ENCODE assay signal across 10 mouse cellular contexts in genomic region chr19:4743524-4743923, GRCm38 (mm10). TPM values are rescaled to one million over a fixed set of nuclear protein-coding genes. Genes with fewer than 3 reads are reported as not detected.
DNase-seq lines count a peak whose midpoint lies in the region; ATAC-seq lines count a peak whose summit lies in the region.
"Had no signal": no experiment of that assay in that cellular context is flagged by ENCODE, and none has a peak within 500 bp of the region (broad histone marks: within the 10 kb centered on the region; RNA-seq: fewer than 3 reads in every experiment).

No protein-coding gene starts in this region.

- H3K36me3 ChIP-seq in embryonic facial prominence, embryonic 11.5 days (replicated peaks; ENCODE audit: control insufficient read depth, insufficient read depth, low read depth, low read length): no peaks in the 10 kb centered on the region; the same call in 1 of the 2 replicates
- H3K36me3 ChIP-seq in midbrain, embryonic 16.5 days (ENCODE audit: control insufficient read depth, insufficient read depth, low read length): peaks cover 64% of the 10 kb centered on the region
- H3K36me3 ChIP-seq in heart, embryonic 10.5 days: peaks cover 2% of the 10 kb centered on the region; the same call in 1 of the 2 replicates
- H3K36me3 ChIP-seq: heart, embryonic 13.5 days had no signal

- intact Hi-C loops in heart, postnatal 25 days (cut with DNase I): loop anchor here (2.0 kb wide), 2 partner anchors 115 to 247 kb away; no protein-coding TSS in a partner anchor

- no peak overlapping the region for H3K4me2 ChIP-seq in embryonic facial prominence, embryonic 11.5 days (ENCODE audit: low read depth, low read length)
- no peak overlapping the region for H3K4me2 ChIP-seq in midbrain, embryonic 16.5 days (ENCODE audit: low read length)
- H3K4me2 ChIP-seq: heart, embryonic 13.5 days had no signal

- H3K27me3 ChIP-seq in embryonic facial prominence, embryonic 11.5 days (ENCODE audit: control insufficient read depth, insufficient read depth, low read length): no peaks in the 10 kb centered on the region
- no peaks in the 10 kb centered on the region for H3K27me3 ChIP-seq in midbrain, embryonic 16.5 days (ENCODE audit: control insufficient read depth, insufficient read depth, low read depth, low read length)
- H3K27me3 ChIP-seq in heart, embryonic 10.5 days (ENCODE audit: insufficient read depth, poor library complexity, severe bottlenecking): no peaks in the 10 kb centered on the region
- H3K27me3 ChIP-seq: heart, embryonic 13.5 days had no signal

- H3K9me3 ChIP-seq in embryonic facial prominence, embryonic 11.5 days (replicated peaks; ENCODE audit: control insufficient read depth, low read length): no peaks in the 10 kb centered on the region
- H3K9me3 ChIP-seq in midbrain, embryonic 16.5 days (replicated peaks; ENCODE audit: control insufficient read depth, low read length, poor library complexity, severe bottlenecking): no peaks in the 10 kb centered on the region
- no peaks in the 10 kb centered on the region for H3K9me3 ChIP-seq in heart, embryonic 10.5 days
- H3K9me3 ChIP-seq: heart, embryonic 13.5 days had no signal

- no peak overlapping the region for H3K4me3 ChIP-seq in embryonic facial prominence, embryonic 11.5 days (ENCODE audit: low read depth, low read length)
- no peak overlapping the region for H3K4me3 ChIP-seq in midbrain, embryonic 16.5 days (ENCODE audit: low read depth, low read length)
- H3K4me3 ChIP-seq in heart, embryonic 10.5 days: no peak overlapping the region
- H3K4me3 ChIP-seq: heart, embryonic 13.5 days had no signal

- H3K9ac ChIP-seq in embryonic facial prominence, embryonic 11.5 days (replicated peaks; ENCODE audit: low read length): no peak overlapping the region
- H3K9ac ChIP-seq in midbrain, embryonic 16.5 days (ENCODE audit: low read depth, low read length): no peak overlapping the region
- H3K9ac ChIP-seq: heart, embryonic 13.5 days had no signal

- no peaks in the 10 kb centered on the region for H3K4me1 ChIP-seq in embryonic facial prominence, embryonic 11.5 days (ENCODE audit: control insufficient read depth, insufficient read depth, low read length)
- H3K4me1 ChIP-seq in midbrain, embryonic 16.5 days (ENCODE audit: control insufficient read depth, insufficient read depth, low read length): no peaks in the 10 kb centered on the region
- 0 out of 2 replicates have a peak, but pooled peaks cover 3% of the 10 kb centered on the region for H3K4me1 ChIP-seq in heart, embryonic 10.5 days

- 37% methylated on average over 5 of the region's 5 CpGs for WGBS in embryonic facial prominence, embryonic 11.5 days
- WGBS in midbrain, embryonic 16.5 days: 38% methylated on average over 5 of the region's 5 CpGs
- WGBS in heart, embryonic 10.5 days: 39% methylated on average over 5 of the region's 5 CpGs

- ATAC-seq in embryonic facial prominence, embryonic 11.5 days (replicated peaks; ENCODE audit: insufficient number of reproducible peaks, low FRiP score, low TSS enrichment, low read depth): no peak
- no peak for ATAC-seq in midbrain, embryonic 16.5 days

- DNase-seq in heart, postnatal 4 days: peak; percentile 63
- DNase-seq in heart, postnatal 25 days (ENCODE audit: low spot score): no peak
- DNase-seq in right cerebral cortex, postnatal 4 days: peak; percentile 49
- DNase-seq in right cerebral cortex, adult 2 months (ENCODE audit: low spot score in 2 of 2): no peak
- peak; percentile 70 for DNase-seq in embryonic facial prominence, embryonic 11.5 days (ENCODE audit: low spot score)
- peak; percentile 53 for DNase-seq in thymus, postnatal 4 days
- no peak for DNase-seq in heart, embryonic 10.5 days (ENCODE audit: low spot score)
- DNase-seq: adrenal gland, adult 8-10 months had no signal

- no peak overlapping the region for H3K27ac ChIP-seq in embryonic facial prominence, embryonic 11.5 days (replicated peaks; ENCODE audit: low read depth, low read length)
- no peak overlapping the region for H3K27ac ChIP-seq in midbrain, embryonic 16.5 days (ENCODE audit: low read length)
- H3K27ac ChIP-seq in heart, embryonic 10.5 days: no peak overlapping the region
- H3K27ac ChIP-seq: heart, embryonic 13.5 days had no signal

RNA-seq across cellular contexts. Expression of gene Rbm4b, which starts 12.8 kb away (rescaled TPM):
- total RNA-seq in heart, postnatal 4 days (2021): 1 to 10 TPM; 7.5 to 8.3 TPM
- total RNA-seq in heart, postnatal 25 days (2021): 1 to 10 TPM; 6.7 to 7.4 TPM
- polyA plus RNA-seq in embryonic facial prominence, embryonic 11.5 days (2014; fragmentation: Nextera tagmentation; extraction: Ambion mirVana): 110 and 116 TPM in 2 replicates
- polyA plus RNA-seq in midbrain, embryonic 16.5 days (2015; fragmentation: Nextera tagmentation; extraction: Ambion mirVana): 149 and 164 TPM in 2 replicates
- polyA plus RNA-seq in heart, embryonic 10.5 days (2016; fragmentation: Nextera tagmentation; extraction: Ambion mirVana): 44.8 and 59.1 TPM in 2 replicates

RNA-seq across cellular contexts. Expression of gene Sptbn2, which starts 32.6 kb away (rescaled TPM):
- total RNA-seq in heart, postnatal 4 days (2021): under 1 TPM; 0.25 to 0.33 TPM
- total RNA-seq in heart, postnatal 25 days (2021): under 1 TPM; 0.31 to 0.60 TPM
- 5.3 and 5.4 TPM in 2 replicates for polyA plus RNA-seq in embryonic facial prominence, embryonic 11.5 days (2014; fragmentation: Nextera tagmentation; extraction: Ambion mirVana)
- 32.2 and 32.4 TPM in 2 replicates for polyA plus RNA-seq in midbrain, embryonic 16.5 days (2015; fragmentation: Nextera tagmentation; extraction: Ambion mirVana)
- 0.57 and 1.6 TPM in 2 replicates for polyA plus RNA-seq in heart, embryonic 10.5 days (2016; fragmentation: Nextera tagmentation; extraction: Ambion mirVana)

RNA-seq across cellular contexts. Expression of gene Gm960, which starts 45.1 kb away (rescaled TPM):
- total RNA-seq in heart, postnatal 4 days (2021): under 1 TPM; 0.12 to 0.68 TPM
- total RNA-seq in heart, postnatal 25 days (2021): not detected
- polyA plus RNA-seq in embryonic facial prominence, embryonic 11.5 days (2014; fragmentation: Nextera tagmentation; extraction: Ambion mirVana): 3.7 and 4.4 TPM in 2 replicates
- polyA plus RNA-seq in midbrain, embryonic 16.5 days (2015; fragmentation: Nextera tagmentation; extraction: Ambion mirVana): 5.4 and 6.6 TPM in 2 replicates
- 2.1 and 2.2 TPM in 2 replicates for polyA plus RNA-seq in heart, embryonic 10.5 days (2016; fragmentation: Nextera tagmentation; extraction: Ambion mirVana)

RNA-seq across cellular contexts. Expression of gene Rbm4, which starts 50.2 kb away (rescaled TPM):
- 10 to 100 TPM; 46.1 to 48.4 TPM for total RNA-seq in heart, postnatal 4 days (2021)
- total RNA-seq in heart, postnatal 25 days (2021): 10 to 100 TPM; 45.7 to 48.0 TPM
- 92.9 and 109 TPM in 2 replicates for polyA plus RNA-seq in embryonic facial prominence, embryonic 11.5 days (2014; fragmentation: Nextera tagmentation; extraction: Ambion mirVana)
- polyA plus RNA-seq in midbrain, embryonic 16.5 days (2015; fragmentation: Nextera tagmentation; extraction: Ambion mirVana): 78.8 and 87.2 TPM in 2 replicates
- 59.6 and 68.1 TPM in 2 replicates for polyA plus RNA-seq in heart, embryonic 10.5 days (2016; fragmentation: Nextera tagmentation; extraction: Ambion mirVana)

Comparison
In these comparisons a context has a peak if more than half of its experiments do, and no peak if none do; other contexts are left out.
1. DNase-seq: peak in heart, postnatal 4 days (single experiment), right cerebral cortex, postnatal 4 days (single experiment), embryonic facial prominence, embryonic 11.5 days (single experiment) and thymus, postnatal 4 days (single experiment); none in heart, postnatal 25 days (single experiment), right cerebral cortex, adult 2 months (0 of 2) and heart, embryonic 10.5 days (single experiment).